Mouse (Mus musculus): ENCODE measurements at regions not wholly inside any gene's neighbourhood (a gene's known extent, or its start where the extent isn't known, plus 50 kb on each side); places are given as distances from the start of the nearest gene placed in this dataset.

- H3K27ac ChIP-seq = no peak overlapping the region
- no peak overlapping the region for H3K4me3 ChIP-seq
- H3K27me3 ChIP-seq = no peaks in the 10 kb centered on the region
- H3K36me3 ChIP-seq (ENCODE audit: poor library complexity, severe bottlenecking) = no peaks in the 10 kb centered on the region
- H3K4me2 ChIP-seq = no peak overlapping the region
- H3K9ac ChIP-seq = no peak overlapping the region
- H3K9me3 ChIP-seq (replicated peaks) = no peaks in the 10 kb centered on the region
- no peak; the same call in 1 of the 2 replicates for ATAC-seq
- WGBS = 75% methylated on average over 9 of the region's 9 CpGs
- peaks cover 7% of the 10 kb centered on the region for H3K4me1 ChIP-seq
These were observed 209.1 kb upstream of the Pkn2 start for GRCm38 (mm10) chr3:143090886-143091285.

GRCm38 (mm10) chr3:143090316-143090715 lies 208.5 kb upstream of the Pkn2 start:
- 95% methylated on average over 3 of the region's 3 CpGs for WGBS
- ATAC-seq = no peak
- Histone ChIP-seq H3K9me3 (replicated peaks) (no peaks in the 10 kb centered on the region), H3K4me1 (peaks cover 7% of the 10 kb centered on the region), H3K36me3 (ENCODE audit: poor library complexity, severe bottlenecking) (no peaks in the 10 kb centered on the region), H3K4me2 (no peak overlapping the region), H3K27me3 (no peaks in the 10 kb centered on the region), H3K4me3 (no peak overlapping the region), H3K9ac (no peak overlapping the region), H3K27ac (no peak overlapping the region)

- H3K4me1 ChIP-seq = peaks cover 7% of the 10 kb centered on the region
- H3K4me2 ChIP-seq = no peak overlapping the region
- H3K27ac ChIP-seq = no peak overlapping the region
- H3K4me3 ChIP-seq = no peak overlapping the region
- 68% methylated on average over 3 of the region's 3 CpGs for WGBS
- no peaks in the 10 kb centered on the region for H3K9me3 ChIP-seq (replicated peaks)
- no peaks in the 10 kb centered on the region for H3K27me3 ChIP-seq
- H3K36me3 ChIP-seq (ENCODE audit: poor library complexity, severe bottlenecking) = no peaks in the 10 kb centered on the region
- ATAC-seq = no peak
- H3K9ac ChIP-seq = no peak overlapping the region
These were observed 206.0 kb upstream of the Pkn2 start for GRCm38 (mm10) chr3:143087786-143088185.

- no peak overlapping the region for H3K9ac ChIP-seq
These were observed 196.5 kb upstream of the Pkn2 start for GRCm38 (mm10) chr3:143078310-143078709.

GRCm38 (mm10) chr3:143071839-143072373 lies 190.1 kb upstream of the Pkn2 start:
- Histone ChIP-seq H3K4me3 (no peak overlapping the region), H3K27me3 (no peaks in the 10 kb centered on the region), H3K4me1 (no peaks in the 10 kb centered on the region), H3K27ac (no peak overlapping the region), H3K4me2 (no peak overlapping the region), H3K9ac (no peak overlapping the region), H3K9me3 (replicated peaks) (0 out of 2 replicates have a peak, but pooled peaks cover 2% of the 10 kb centered on the region), H3K36me3 (ENCODE audit: poor library complexity, severe bottlenecking) (no peaks in the 10 kb centered on the region)
- 87% methylated on average over 4 of the region's 4 CpGs for WGBS
- ATAC-seq = no peak

More at GRCm38 (mm10) chr3:143078310-143078709, 196.5 kb upstream of the Pkn2 start:
- H3K4me2 ChIP-seq = no peak overlapping the region
- no peaks in the 10 kb centered on the region for H3K27me3 ChIP-seq
- H3K36me3 ChIP-seq (ENCODE audit: poor library complexity, severe bottlenecking) = no peaks in the 10 kb centered on the region
- no peak overlapping the region for H3K27ac ChIP-seq
- H3K4me1 ChIP-seq = no peaks in the 10 kb centered on the region
- no peak for ATAC-seq
- no peak overlapping the region for H3K4me3 ChIP-seq
- 0 out of 2 replicates have a peak, but pooled peaks cover 3% of the 10 kb centered on the region for H3K9me3 ChIP-seq (replicated peaks)
- WGBS = 81% methylated on average over 7 of the region's 7 CpGs

GRCm38 (mm10) chr3:143054858-143055257 lies 173.1 kb upstream of the Pkn2 start:
- no peak for ATAC-seq
- no peak overlapping the region for H3K4me3 ChIP-seq
- H3K27me3 ChIP-seq = no peaks in the 10 kb centered on the region
- no peak overlapping the region for H3K27ac ChIP-seq
- H3K4me1 ChIP-seq = no peaks in the 10 kb centered on the region
- 95% methylated on average over 3 of the region's 3 CpGs for WGBS
- H3K9me3 ChIP-seq (replicated peaks) = no peaks in the 10 kb centered on the region
- H3K4me2 ChIP-seq = no peak overlapping the region
- H3K36me3 ChIP-seq (ENCODE audit: poor library complexity, severe bottlenecking) = no peaks in the 10 kb centered on the region
- no peak overlapping the region for H3K9ac ChIP-seq

GRCm38 (mm10) chr3:143053286-143053993 lies 171.6 kb upstream of the Pkn2 start:
- WGBS = 79% methylated on average over 11 of the region's 11 CpGs
- no peak overlapping the region for H3K4me2 ChIP-seq
- H3K4me3 ChIP-seq = no peak overlapping the region
- H3K36me3 ChIP-seq (ENCODE audit: poor library complexity, severe bottlenecking) = no peaks in the 10 kb centered on the region
- peak; percentile 43; the same call in 1 of the 2 replicates for ATAC-seq
- no peak overlapping the region for H3K27ac ChIP-seq
- H3K27me3 ChIP-seq = no peaks in the 10 kb centered on the region
- H3K9me3 ChIP-seq (replicated peaks) = no peaks in the 10 kb centered on the region
- H3K9ac ChIP-seq = no peak overlapping the region
- no peaks in the 10 kb centered on the region for H3K4me1 ChIP-seq

- Histone ChIP-seq H3K9ac (no peak overlapping the region), H3K9me3 (replicated peaks) (no peaks in the 10 kb centered on the region), H3K27ac (no peak overlapping the region), H3K36me3 (ENCODE audit: poor library complexity, severe bottlenecking) (no peaks in the 10 kb centered on the region), H3K4me2 (no peak overlapping the region), H3K4me1 (no peaks in the 10 kb centered on the region), H3K27me3 (no peaks in the 10 kb centered on the region), H3K4me3 (no peak overlapping the region)
- ATAC-seq = no peak
- WGBS = 89% methylated on average over 3 of the region's 3 CpGs
These were observed 158.9 kb upstream of the Pkn2 start for GRCm38 (mm10) chr3:143040666-143041065.

- Histone ChIP-seq H3K4me1 (no peaks in the 10 kb centered on the region), H3K9me3 (replicated peaks) (no peaks in the 10 kb centered on the region), H3K4me2 (no peak overlapping the region), H3K27ac (no peak overlapping the region), H3K9ac (no peak overlapping the region), H3K36me3 (ENCODE audit: poor library complexity, severe bottlenecking) (no peaks in the 10 kb centered on the region), H3K27me3 (no peaks in the 10 kb centered on the region), H3K4me3 (no peak overlapping the region)
- no peak for ATAC-seq
- 90% methylated on average over 1 of the region's 1 CpGs for WGBS
These were observed 154.3 kb upstream of the Pkn2 start for GRCm38 (mm10) chr3:143036108-143036507.

GRCm38 (mm10) chr3:143034588-143034987 lies 152.8 kb upstream of the Pkn2 start:
- 78% methylated on average over 9 of the region's 9 CpGs for WGBS
- H3K4me3 ChIP-seq = no peak overlapping the region
- H3K9ac ChIP-seq = no peak overlapping the region
- no peak overlapping the region for H3K27ac ChIP-seq
- H3K4me2 ChIP-seq = no peak overlapping the region
- H3K36me3 ChIP-seq (ENCODE audit: poor library complexity, severe bottlenecking) = no peaks in the 10 kb centered on the region
- H3K4me1 ChIP-seq = no peaks in the 10 kb centered on the region
- H3K9me3 ChIP-seq (replicated peaks) = no peaks in the 10 kb centered on the region
- H3K27me3 ChIP-seq = no peaks in the 10 kb centered on the region
- ATAC-seq = no peak

- H3K9ac ChIP-seq = no peak overlapping the region
- H3K27me3 ChIP-seq = no peaks in the 10 kb centered on the region
- H3K4me3 ChIP-seq = no peak overlapping the region
- no peaks in the 10 kb centered on the region for H3K36me3 ChIP-seq (ENCODE audit: poor library complexity, severe bottlenecking)
- no peaks in the 10 kb centered on the region for H3K9me3 ChIP-seq (replicated peaks)
- WGBS = 76% methylated on average over 4 of the region's 4 CpGs
- no peaks in the 10 kb centered on the region for H3K4me1 ChIP-seq
- H3K4me2 ChIP-seq = no peak overlapping the region
- no peak for ATAC-seq
- H3K27ac ChIP-seq = no peak overlapping the region
These were observed 140.7 kb upstream of the Pkn2 start for GRCm38 (mm10) chr3:143022486-143022885.

GRCm38 (mm10) chr3:143021159-143021871 lies 139.5 kb upstream of the Pkn2 start:
- no peaks in the 10 kb centered on the region for H3K9me3 ChIP-seq (replicated peaks)
- no peak overlapping the region for H3K4me3 ChIP-seq
- H3K27ac ChIP-seq = no peak overlapping the region
- H3K4me1 ChIP-seq = no peaks in the 10 kb centered on the region
- no peaks in the 10 kb centered on the region for H3K36me3 ChIP-seq (ENCODE audit: poor library complexity, severe bottlenecking)
- ATAC-seq = no peak
- no peaks in the 10 kb centered on the region for H3K27me3 ChIP-seq
- 82% methylated on average over 11 of the region's 11 CpGs for WGBS
- no peak overlapping the region for H3K9ac ChIP-seq
- no peak overlapping the region for H3K4me2 ChIP-seq

Data from forebrain, embryonic 13.5 days (tissue).